Mouse (Mus musculus): ENCODE measurements at regions not wholly inside any gene's neighbourhood (a gene's known extent, or its start where the extent isn't known, plus 50 kb on each side); places are given as distances from the start of the nearest gene placed in this dataset.

DNA sequence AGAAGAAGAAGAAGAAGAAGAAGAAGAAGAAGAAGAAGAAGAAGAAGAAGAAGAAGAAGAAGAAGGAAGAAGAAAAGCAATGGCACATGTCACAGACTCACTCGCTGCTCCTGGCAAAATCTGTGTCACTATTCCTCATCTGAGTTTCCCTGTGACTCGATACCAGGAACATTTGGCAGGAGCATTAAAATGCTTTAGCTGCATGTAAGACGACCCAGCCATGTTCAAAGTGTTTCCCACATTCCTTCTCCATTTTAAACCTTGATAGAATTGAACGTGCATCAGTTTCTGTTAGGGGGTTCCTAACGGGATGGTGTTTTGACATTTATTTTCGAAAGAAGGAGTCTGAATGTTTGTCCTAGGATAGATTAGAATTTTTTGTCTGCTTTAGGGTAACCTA lies 51.2 kb upstream of the Pja2 start:
- 91% methylated on average over 6 of the region's 6 CpGs for WGBS (ENCODE audit: missing documents)

DNA sequence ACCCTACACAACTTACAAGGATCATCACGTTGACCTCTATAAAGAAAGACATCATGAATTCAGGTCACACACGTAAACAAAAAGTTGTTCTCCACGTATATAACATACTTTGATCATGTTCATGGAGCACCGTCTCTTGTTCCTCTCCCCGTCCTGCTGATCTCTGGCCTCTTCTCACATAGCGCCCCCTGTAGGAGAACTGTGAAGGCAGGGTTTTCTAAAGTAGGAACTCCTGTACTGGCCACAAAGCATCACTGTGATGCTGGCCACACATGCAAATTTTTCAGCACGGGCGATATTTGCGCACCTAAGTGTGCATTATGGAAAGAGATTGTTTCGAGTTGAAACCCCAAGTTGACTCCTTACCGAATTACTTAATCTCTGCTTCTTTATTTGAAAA lies 51.9 kb upstream of the Pja2 start:
- no peaks in the 10 kb centered on the region for H3K36me3 ChIP-seq (ENCODE audit: inconsistent target)
- no peak overlapping the region for H3K27ac ChIP-seq
- 89% methylated on average over 11 of the region's 11 CpGs for WGBS (ENCODE audit: missing documents)
- H3K79me2 ChIP-seq (ENCODE audit: inconsistent target) = no peaks in the 10 kb centered on the region
- no peak overlapping the region for H3K4me3 ChIP-seq (ENCODE audit: inconsistent target)

More for the DNA sequence above, 51.2 kb upstream of the Pja2 start:
- Histone ChIP-seq H3K36me3 (ENCODE audit: inconsistent target) (no peaks in the 10 kb centered on the region), H3K79me2 (ENCODE audit: inconsistent target) (no peaks in the 10 kb centered on the region), H3K4me3 (ENCODE audit: inconsistent target) (no peak overlapping the region), H3K27ac (no peak overlapping the region)

DNA sequence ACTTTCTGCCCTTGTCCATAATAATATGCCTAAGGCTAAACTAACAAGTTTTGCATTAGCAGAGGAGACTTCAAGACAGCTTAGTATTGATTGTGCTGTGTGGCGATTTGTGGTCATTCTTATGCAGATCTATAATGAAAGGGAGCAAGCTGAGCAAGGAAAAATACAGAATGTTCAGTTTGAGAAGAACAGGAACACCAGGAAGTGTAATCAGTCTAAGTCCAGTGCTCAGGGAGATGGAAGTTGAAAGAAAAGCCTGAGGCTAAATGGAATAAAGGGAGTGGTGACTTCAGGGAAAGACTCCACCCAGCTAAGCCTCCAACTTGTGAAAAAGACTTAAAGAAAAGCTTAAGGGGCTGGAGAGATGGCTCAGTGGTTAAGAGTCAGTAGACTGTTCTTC lies 58.6 kb upstream of the Pja2 start:
- WGBS (ENCODE audit: missing documents) = 90% methylated on average over 1 of the region's 1 CpGs
- Histone ChIP-seq H3K79me2 (ENCODE audit: inconsistent target) (no peaks in the 10 kb centered on the region), H3K4me3 (ENCODE audit: inconsistent target) (no peak overlapping the region), H3K27ac (no peak overlapping the region), H3K36me3 (ENCODE audit: inconsistent target) (no peaks in the 10 kb centered on the region)

DNA sequence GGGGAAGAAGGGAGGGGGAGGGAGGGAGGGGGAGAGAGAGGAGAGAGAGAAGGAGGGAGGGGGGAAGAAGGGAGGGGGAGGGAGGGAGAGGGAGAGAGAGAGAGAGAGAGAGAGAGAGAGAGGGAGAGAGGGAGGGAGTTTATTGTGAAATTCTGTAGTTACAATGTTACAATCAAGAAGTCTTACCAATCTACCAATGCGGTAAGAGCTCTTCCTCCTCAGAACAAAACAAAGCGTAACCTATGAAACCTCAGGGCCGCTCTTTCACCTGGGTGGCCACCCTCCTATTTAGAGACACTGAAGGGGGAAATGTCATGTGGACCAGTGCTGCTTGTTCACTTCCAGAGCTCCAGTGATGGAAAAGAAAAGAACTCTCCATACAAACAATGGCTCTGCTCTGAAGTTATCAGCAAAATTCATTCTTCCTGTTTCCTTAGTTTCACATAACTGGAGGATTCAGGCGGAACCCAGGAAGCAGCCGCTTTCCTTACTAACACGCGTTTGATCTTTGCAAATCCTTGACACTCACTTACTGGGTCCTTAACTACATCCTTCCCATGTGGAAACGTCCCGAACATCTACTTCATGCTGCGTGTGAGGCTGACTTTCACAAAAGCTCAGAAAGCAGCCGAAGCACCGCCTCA lies 65.7 kb upstream of the Pja2 start:
- Histone ChIP-seq H3K27ac (no peak overlapping the region), H3K4me3 (ENCODE audit: inconsistent target) (peak overlapping the region; percentile 5; the same call in 1 of the 2 replicates), H3K36me3 (ENCODE audit: inconsistent target) (no peaks in the 10 kb centered on the region), H3K79me2 (ENCODE audit: inconsistent target) (no peaks in the 10 kb centered on the region)
- 8% methylated on average over 12 of the region's 12 CpGs for WGBS (ENCODE audit: missing documents)

DNA sequence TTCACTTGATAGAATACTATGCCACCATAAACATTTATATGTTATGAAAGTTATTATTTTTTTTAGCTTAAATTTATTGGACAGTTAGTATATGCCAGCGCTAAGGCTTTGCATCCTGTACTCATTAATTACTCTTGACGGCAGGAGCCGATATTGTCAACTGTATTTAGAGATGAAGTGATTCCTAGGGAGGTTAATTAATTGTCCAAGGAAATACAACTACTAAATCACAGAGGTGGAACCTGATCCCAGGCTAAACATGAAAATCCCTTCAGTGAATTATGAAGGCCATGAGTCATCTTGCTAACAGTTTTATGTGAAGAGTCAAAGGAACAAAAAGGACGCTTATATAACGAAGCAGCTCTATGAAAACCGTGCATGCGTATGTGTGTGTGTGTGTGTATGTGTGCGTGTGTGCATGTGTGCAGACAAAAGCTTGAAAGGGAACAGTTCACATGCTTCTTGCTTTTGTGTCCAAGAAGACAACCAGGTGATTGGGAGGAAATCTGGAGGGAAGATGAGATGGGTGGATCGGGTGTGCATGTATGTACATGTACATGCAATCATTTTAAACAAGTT lies 66.5 kb upstream of the Pja2 start:
- 70% methylated on average over 9 of the region's 9 CpGs for WGBS (ENCODE audit: missing documents)
- no peak overlapping the region for H3K27ac ChIP-seq
- H3K4me3 ChIP-seq (ENCODE audit: inconsistent target) = no peak overlapping the region
- H3K79me2 ChIP-seq (ENCODE audit: inconsistent target) = no peaks in the 10 kb centered on the region
- H3K36me3 ChIP-seq (ENCODE audit: inconsistent target) = no peaks in the 10 kb centered on the region

DNA sequence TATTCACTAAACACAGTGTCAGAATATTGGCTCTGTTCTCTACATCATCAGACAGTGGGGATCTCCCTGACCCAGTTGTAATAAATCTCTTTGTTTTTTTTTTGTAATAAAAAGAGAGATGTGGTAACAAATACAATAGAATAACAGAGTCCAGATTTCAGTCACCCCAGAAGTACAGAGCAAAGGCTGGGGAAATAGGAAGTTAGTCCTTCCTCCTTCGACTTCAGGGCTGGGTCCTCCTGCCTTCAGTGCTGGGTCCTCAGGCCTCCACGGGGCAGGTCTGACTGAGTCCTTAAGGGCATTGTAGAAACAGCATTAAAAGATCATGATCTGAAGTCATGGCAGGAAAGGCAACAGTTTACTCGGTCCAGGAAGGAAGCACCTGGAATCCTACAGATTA lies 67.0 kb upstream of the Pja2 start:
- Histone ChIP-seq H3K27ac (no peak overlapping the region), H3K36me3 (ENCODE audit: inconsistent target) (no peaks in the 10 kb centered on the region), H3K79me2 (ENCODE audit: inconsistent target) (no peaks in the 10 kb centered on the region), H3K4me3 (ENCODE audit: inconsistent target) (no peak overlapping the region)
- WGBS (ENCODE audit: missing documents) = 12% methylated on average over 3 of the region's 3 CpGs

DNA sequence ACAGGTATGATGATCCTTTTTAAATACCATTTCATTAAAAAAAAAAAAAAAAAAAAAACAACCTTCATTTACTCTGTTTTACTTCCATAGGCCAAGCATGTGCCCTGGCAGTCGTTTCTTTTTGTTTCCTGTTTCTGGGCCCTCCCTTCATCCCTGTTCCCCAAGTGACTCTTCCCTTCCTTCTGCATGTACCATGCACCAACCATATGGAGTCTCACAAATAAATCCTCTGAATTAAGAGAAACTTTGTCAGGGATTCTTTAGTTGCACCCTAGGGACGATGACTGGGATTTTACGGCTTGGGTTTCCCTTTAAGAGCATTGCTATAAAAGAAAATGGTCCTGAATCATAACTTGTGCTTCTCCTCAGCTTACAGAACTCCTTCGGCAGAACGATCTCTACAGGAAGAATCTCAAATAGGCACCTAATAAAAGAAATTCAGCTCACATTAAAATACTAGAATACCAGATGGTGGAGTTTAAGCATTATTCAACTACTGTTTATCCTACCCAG lies 75.1 kb upstream of the Pja2 start:
- Histone ChIP-seq H3K36me3 (ENCODE audit: inconsistent target) (no peaks in the 10 kb centered on the region), H3K27ac (no peak overlapping the region), H3K4me3 (ENCODE audit: inconsistent target) (no peak overlapping the region), H3K79me2 (ENCODE audit: inconsistent target) (no peaks in the 10 kb centered on the region)
- 81% methylated on average over 5 of the region's 5 CpGs for WGBS (ENCODE audit: missing documents)

DNA sequence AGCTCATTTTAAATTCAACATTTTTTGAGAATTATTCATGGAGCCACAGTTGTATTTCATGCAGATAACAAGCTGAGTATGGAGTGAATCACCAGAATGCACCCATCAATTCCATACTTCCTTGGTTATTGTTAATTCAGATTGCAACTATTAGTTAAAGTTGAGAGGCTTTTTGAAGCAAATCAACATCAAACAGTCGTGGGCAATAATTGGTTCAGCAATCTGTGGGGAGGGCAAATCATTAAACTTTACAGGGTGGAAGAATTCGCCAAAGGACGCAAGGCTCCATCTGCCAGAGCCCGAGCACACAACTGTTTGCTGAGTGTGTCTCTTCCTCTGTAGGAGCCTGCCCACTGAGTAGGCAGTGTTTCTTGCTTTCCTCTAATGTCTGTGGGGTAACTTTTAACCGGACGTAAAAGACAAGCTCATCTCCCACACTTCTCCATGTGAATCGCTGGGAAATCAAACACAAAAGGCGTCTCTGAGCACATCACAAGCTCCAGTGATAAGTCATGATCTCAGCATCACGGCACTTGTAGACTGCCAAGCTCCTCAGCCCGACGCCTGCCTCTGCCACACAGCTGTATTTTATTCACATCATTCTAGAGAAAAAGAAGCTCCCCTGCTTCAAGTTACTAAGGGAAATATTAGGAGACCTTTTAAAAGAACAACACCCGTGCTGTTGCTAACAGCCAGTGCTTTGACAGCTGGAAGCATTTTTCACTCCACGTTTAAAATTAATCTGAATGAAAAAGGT lies 75.7 kb upstream of the Pja2 start:
- 88% methylated on average over 13 of the region's 13 CpGs for WGBS (ENCODE audit: missing documents)
- H3K36me3 ChIP-seq (ENCODE audit: inconsistent target) = no peaks in the 10 kb centered on the region

DNA sequence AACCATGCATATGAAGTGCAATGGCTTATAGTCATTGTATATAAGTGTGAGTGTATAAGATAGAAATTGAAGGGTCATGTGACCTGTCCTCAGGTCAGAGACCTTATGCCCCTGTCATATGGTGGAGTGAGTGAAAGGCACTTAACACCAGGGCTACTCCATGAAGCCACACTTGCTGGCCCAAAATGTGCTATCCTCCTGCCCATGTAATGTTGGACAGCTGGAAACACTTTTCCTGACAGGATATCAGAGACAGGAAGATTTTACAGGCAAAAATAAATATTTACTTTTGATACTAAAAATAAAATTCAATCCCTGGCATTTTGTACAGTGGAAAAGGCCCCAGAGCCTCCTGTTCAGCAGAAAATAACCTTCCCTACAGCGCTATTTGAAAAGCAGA lies 94.1 kb upstream of the Pja2 start:
- Histone ChIP-seq H3K36me3 (ENCODE audit: inconsistent target) (no peaks in the 10 kb centered on the region), H3K79me2 (ENCODE audit: inconsistent target) (no peaks in the 10 kb centered on the region), H3K27ac (no peak overlapping the region), H3K4me3 (ENCODE audit: inconsistent target) (no peak overlapping the region)
- WGBS (ENCODE audit: missing documents) = 100% methylated on average over 1 of the region's 1 CpGs

More for the DNA sequence above, 75.7 kb upstream of the Pja2 start:
- no peak overlapping the region for H3K27ac ChIP-seq
- H3K79me2 ChIP-seq (ENCODE audit: inconsistent target) = no peaks in the 10 kb centered on the region
- no peak overlapping the region for H3K4me3 ChIP-seq (ENCODE audit: inconsistent target)

DNA sequence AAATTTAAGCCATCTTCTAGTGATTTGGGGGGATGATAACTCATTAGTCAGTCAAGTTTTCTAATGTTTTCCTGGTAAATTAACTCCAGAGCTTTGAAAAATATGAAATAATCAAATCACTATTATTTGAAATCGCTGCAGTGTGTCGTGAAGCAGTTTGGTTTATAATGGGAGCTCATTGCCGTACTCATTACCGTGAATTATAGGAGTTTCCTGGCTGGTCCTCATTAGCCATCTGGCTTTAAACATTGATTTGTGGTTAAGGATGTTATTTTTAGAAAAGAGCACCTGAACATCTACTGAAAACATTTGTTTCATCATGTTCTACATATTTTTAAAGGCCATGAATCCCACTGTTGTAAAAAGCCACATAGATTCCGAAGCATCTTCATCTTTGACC lies 94.8 kb upstream of the Pja2 start:
- no peak overlapping the region for H3K4me3 ChIP-seq (ENCODE audit: inconsistent target)
- no peaks in the 10 kb centered on the region for H3K79me2 ChIP-seq (ENCODE audit: inconsistent target)
- H3K27ac ChIP-seq = no peak overlapping the region

DNA sequence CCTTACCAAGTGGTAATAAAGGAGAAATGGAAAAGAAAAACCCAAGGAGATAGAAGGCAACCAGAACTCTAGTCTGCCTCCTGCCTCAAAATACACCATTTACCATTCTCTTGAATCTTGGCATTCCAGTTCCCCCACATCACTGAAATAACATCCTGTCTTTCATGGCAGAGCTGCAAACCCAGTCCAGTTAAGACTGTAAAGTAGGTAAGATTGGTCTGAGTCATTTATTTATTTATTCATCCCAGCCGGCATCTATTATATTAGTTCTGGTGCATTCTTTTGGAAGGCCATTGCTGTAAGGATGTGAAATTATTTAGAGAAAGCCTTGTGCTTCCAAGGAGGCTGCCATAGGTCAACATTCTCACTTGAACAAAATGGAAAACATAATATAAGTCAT lies 107.9 kb upstream of the Pja2 start:
- H3K4me3 ChIP-seq (ENCODE audit: inconsistent target) = no peak overlapping the region
- 85% methylated on average over 1 of the region's 1 CpGs for WGBS (ENCODE audit: missing documents)
- H3K36me3 ChIP-seq (ENCODE audit: inconsistent target) = no peaks in the 10 kb centered on the region
- no peaks in the 10 kb centered on the region for H3K79me2 ChIP-seq (ENCODE audit: inconsistent target)
- no peak overlapping the region for H3K27ac ChIP-seq

More for the DNA sequence above, 94.8 kb upstream of the Pja2 start:
- 90% methylated on average over 5 of the region's 5 CpGs for WGBS (ENCODE audit: missing documents)
- H3K36me3 ChIP-seq (ENCODE audit: inconsistent target) = no peaks in the 10 kb centered on the region

DNA sequence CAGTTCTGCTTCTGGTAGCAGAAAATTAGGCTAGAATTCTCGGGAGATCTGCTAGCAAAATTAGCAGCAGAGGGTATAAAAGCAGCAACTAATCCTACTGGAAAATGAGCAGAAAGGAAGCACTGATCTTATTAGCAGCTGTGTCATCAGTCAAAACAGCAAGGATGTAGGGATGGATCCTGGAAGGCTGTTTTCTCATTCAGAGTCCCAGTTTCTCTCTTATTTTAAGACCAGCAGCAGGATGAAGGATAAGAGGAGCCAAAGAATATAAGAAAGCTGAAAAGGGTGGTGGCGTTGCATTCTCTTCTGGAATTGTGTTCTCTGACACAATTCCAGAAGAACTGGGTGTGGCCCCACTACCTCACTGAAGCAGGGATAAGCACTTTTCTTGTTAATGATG lies 123.0 kb upstream of the Pja2 start:
- no peaks in the 10 kb centered on the region for H3K79me2 ChIP-seq (ENCODE audit: inconsistent target)
- H3K4me3 ChIP-seq (ENCODE audit: inconsistent target) = no peak overlapping the region
- H3K36me3 ChIP-seq (ENCODE audit: inconsistent target) = no peaks in the 10 kb centered on the region
- H3K27ac ChIP-seq = no peak overlapping the region
- WGBS (ENCODE audit: missing documents) = 80% methylated on average over 2 of the region's 2 CpGs

DNA sequence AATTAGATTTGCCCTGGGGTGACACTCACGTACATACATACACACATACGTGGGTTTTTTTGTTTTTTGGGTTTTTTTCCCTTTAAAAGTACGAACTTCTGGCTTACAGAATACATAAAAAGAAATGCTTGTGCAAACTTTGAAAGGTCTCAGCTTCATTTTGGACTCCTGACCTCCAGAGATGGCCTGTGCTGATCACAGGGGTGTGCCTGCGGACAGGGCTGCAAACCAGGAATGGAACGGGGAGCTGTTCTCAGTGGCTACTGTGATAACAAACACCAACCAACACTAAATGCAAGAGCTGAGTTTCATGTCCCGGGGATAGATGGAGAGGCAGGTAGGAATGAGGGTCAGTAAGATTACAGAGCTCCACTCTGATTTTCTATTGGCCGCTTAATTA lies 134.3 kb upstream of the Man2a1 start:
- H3K36me3 ChIP-seq (ENCODE audit: inconsistent target) = no peaks in the 10 kb centered on the region
- H3K79me2 ChIP-seq (ENCODE audit: inconsistent target) = no peaks in the 10 kb centered on the region
- no peak overlapping the region for H3K4me3 ChIP-seq (ENCODE audit: inconsistent target)
- no peak overlapping the region for H3K27ac ChIP-seq
- WGBS (ENCODE audit: missing documents) = 91% methylated on average over 6 of the region's 7 CpGs

DNA sequence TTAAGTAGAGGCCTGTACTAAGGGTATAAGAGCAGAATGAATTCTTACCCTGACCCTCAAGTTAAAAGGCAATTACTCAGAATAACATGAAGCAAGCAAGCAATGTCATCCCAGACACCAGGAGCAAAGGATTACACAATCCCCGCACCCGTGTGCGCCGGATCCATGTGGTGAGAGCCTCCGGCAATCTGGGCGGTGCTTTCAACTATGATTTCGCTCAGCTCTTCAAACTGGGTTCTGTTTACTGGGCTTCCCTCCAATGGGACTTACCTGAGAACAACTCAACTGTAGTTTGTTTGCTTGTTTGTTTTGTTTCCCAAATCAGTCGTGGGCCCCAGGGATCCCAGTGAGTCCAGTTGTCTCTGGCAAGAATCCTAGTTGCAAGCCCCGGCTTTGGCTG lies 133.8 kb upstream of the Man2a1 start:
- H3K4me3 ChIP-seq (ENCODE audit: inconsistent target) = no peak overlapping the region
- 82% methylated on average over 9 of the region's 9 CpGs for WGBS (ENCODE audit: missing documents)
- no peak overlapping the region for H3K27ac ChIP-seq

DNA sequence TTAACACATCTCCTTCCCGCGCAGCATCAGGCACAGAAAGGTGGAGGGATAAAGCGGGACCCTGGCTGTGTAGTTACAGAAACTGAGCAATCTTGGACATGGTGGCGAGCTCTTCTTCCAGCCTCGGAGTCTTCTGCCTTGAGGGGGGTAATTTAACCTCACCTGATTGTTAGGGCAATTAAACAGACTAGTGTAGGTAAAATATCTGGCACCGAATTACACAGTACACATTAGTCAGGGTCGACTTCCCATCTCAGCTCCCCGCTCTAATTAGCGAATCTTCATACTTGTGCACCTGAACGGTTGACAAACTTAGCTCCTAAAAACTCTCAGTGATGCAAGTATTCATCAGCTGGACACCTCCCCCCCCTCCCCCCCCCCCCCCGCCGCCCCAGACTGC lies 133.2 kb upstream of the Man2a1 start:
- Histone ChIP-seq H3K27ac (no peak overlapping the region), H3K4me3 (ENCODE audit: inconsistent target) (no peak overlapping the region), H3K79me2 (ENCODE audit: inconsistent target) (no peaks in the 10 kb centered on the region), H3K36me3 (ENCODE audit: inconsistent target) (no peaks in the 10 kb centered on the region)
- 90% methylated on average over 10 of the region's 12 CpGs for WGBS (ENCODE audit: missing documents)

More for the DNA sequence above, 133.8 kb upstream of the Man2a1 start:
- H3K36me3 ChIP-seq (ENCODE audit: inconsistent target) = no peaks in the 10 kb centered on the region
- no peaks in the 10 kb centered on the region for H3K79me2 ChIP-seq (ENCODE audit: inconsistent target)
